Mouse (Mus musculus) hindbrain, embryonic 16.5 days (tissue): ENCODE measurements at regions not wholly inside any gene's neighbourhood (a gene's known extent, or its start where the extent isn't known, plus 50 kb on each side); places are given as distances from the start of the nearest gene placed in this dataset. TPM values are rescaled to one million over a fixed set of nuclear protein-coding genes. Genes with fewer than 3 reads are reported as not detected.

Source experiments
- microRNA-seq: library from miRNA; unstranded; fragments of <30 nt; microRNA quantifications from one replicate; pipeline ENCODE4, GENCODE M21; 2017

Small RNA genes lying in the stretch of these regions (microRNA-seq; reads per million reads assigned to microRNA genes)
- not detected for gene Gm25865
